Mouse (Mus musculus) CH12.LX (cell line): ENCODE measurements around the gene B4galnt3. TPM values are rescaled to one million over a fixed set of nuclear protein-coding genes. Genes with fewer than 3 reads are reported as not detected.

Source experiments
- DNase-seq: peaks from one replicate; pipeline ENCODE4 v3.0.0-alpha.2; 2013; ENCODE audit errors: extremely low read depth
- H3K27ac ChIP-seq: 2 replicates; pipeline ENCODE4 v1.5.1; 2012; ENCODE audit warnings: low read depth, mild to moderate bottlenecking, control low read depth, moderate library complexity; ENCODE audit not compliant: insufficient read depth
- H3K27me3 ChIP-seq: replicated peaks from 2 replicates; pipeline ENCODE3; 2012; ENCODE audit warnings: inconsistent platforms
- H3K36me3 ChIP-seq, 2 experiments: replicated peaks in 1 of 2; 2 replicates each; pipeline versions ENCODE3 to v1.6.1; 2012; ENCODE audit warnings: inconsistent platforms in 1 of 2, low read length in 1 of 2, mild to moderate bottlenecking in 1 of 2, mixed read lengths in 1 of 2, moderate library complexity in 1 of 2; ENCODE audit not compliant: control insufficient read depth in 1 of 2, insufficient read depth in 1 of 2
- H3K4me1 ChIP-seq, 2 experiments: 2 replicates each; pipeline ENCODE4 v1.6.1; 2012; ENCODE audit warnings: inconsistent platforms in 1 of 2, moderate library complexity in 1 of 2; ENCODE audit not compliant: insufficient read depth in 2 of 2, control insufficient read depth in 1 of 2
- H3K4me2 ChIP-seq: 2 replicates; pipeline ENCODE4 v1.6.1; 2012; ENCODE audit warnings: low read depth, mild to moderate bottlenecking, control low read depth; ENCODE audit not compliant: poor library complexity, insufficient read depth, severe bottlenecking
- H3K4me3 ChIP-seq, 3 experiments: fragments of 150-350 bp in 1 of 3; sonication (generic) in 1 of 3; replicated peaks in 1 of 3; 2 replicates each; pipeline versions ENCODE3 to v1.5.1; 2011 to 2012; ENCODE audit warnings: low read depth in 2 of 3, low read length in 2 of 3, mild to moderate bottlenecking in 2 of 3, moderate library complexity in 2 of 3, control low read depth in 1 of 3, improper control_type of control experiment in 1 of 3, inconsistent platforms in 1 of 3, mixed read lengths in 1 of 3; ENCODE audit not compliant: poor library complexity in 1 of 3
- H3K79me2 ChIP-seq: replicated peaks from 2 replicates; pipeline ENCODE4 v1.6.1; 2012; ENCODE audit warnings: mild to moderate bottlenecking, moderate library complexity; ENCODE audit not compliant: control insufficient read depth, poor library complexity, insufficient read depth, severe bottlenecking; ENCODE audit errors: extremely low read depth
- H3K9ac ChIP-seq: 2 replicates; pipeline ENCODE4 v1.6.1; 2012; ENCODE audit warnings: low read depth, mild to moderate bottlenecking, control low read depth, moderate library complexity; ENCODE audit not compliant: insufficient read depth
- H3K9me3 ChIP-seq: replicated peaks from 2 replicates; pipeline ENCODE3; 2012; ENCODE audit warnings: low read length, inconsistent platforms, mixed read lengths
- BHLHE40 ChIP-seq: IDR thresholded peaks from 2 replicates; pipeline ENCODE4 v1.6.1; 2011; ENCODE audit warnings: mild to moderate bottlenecking, low read depth, low read length, improper control_type of control experiment
- CHD1 ChIP-seq: IDR thresholded peaks from 2 replicates; pipeline ENCODE4 v1.6.1; 2012; ENCODE audit warnings: low read depth, low read length, improper control_type of control experiment, inconsistent platforms
- CHD2 ChIP-seq: IDR thresholded peaks from 2 replicates; pipeline ENCODE4 v1.6.1; 2011; ENCODE audit warnings: low read length, improper control_type of control experiment
- CTCF ChIP-seq, 2 experiments: IDR thresholded peaks in 1 of 2; conservative IDR thresholded peaks in 1 of 2; 2 replicates each; pipeline ENCODE4 v1.5.1; 2011 to 2012; ENCODE audit warnings: low read depth in 2 of 2, low read length in 2 of 2, improper control_type of control experiment in 1 of 2, inconsistent platforms in 1 of 2, mild to moderate bottlenecking in 1 of 2, moderate library complexity in 1 of 2
- E2F4 ChIP-seq: IDR thresholded peaks from 2 replicates; pipeline ENCODE4 v1.6.1; 2011; ENCODE audit warnings: low read depth, low read length, improper control_type of control experiment; ENCODE audit not compliant: insufficient replicate concordance
- ELF1 ChIP-seq: IDR thresholded peaks from 2 replicates; pipeline ENCODE4 v1.6.1; 2014; ENCODE audit warnings: low read depth, mild to moderate bottlenecking, inconsistent platforms, low read length, improper control_type of control experiment
- EP300 ChIP-seq: IDR thresholded peaks from 2 replicates; pipeline ENCODE4 v1.6.1; 2011; ENCODE audit warnings: low read length, improper control_type of control experiment
- ETS1 ChIP-seq: conservative IDR thresholded peaks from 2 replicates; pipeline ENCODE4 v1.6.1; 2012; ENCODE audit warnings: low read depth, mild to moderate bottlenecking, inconsistent platforms, low read length, improper control_type of control experiment, moderate library complexity
- GABPA ChIP-seq: IDR thresholded peaks from 2 replicates; pipeline ENCODE4 v1.6.1; 2012; ENCODE audit warnings: low read depth, low read length, improper control_type of control experiment, inconsistent platforms; ENCODE audit not compliant: insufficient replicate concordance
- HCFC1 ChIP-seq: IDR thresholded peaks from 2 replicates; pipeline ENCODE4 v1.6.1; 2012; ENCODE audit warnings: low read depth, mild to moderate bottlenecking, inconsistent platforms, low read length, improper control_type of control experiment
- IRF4 ChIP-seq: IDR thresholded peaks from 2 replicates; pipeline ENCODE4 v1.6.1; 2014; ENCODE audit warnings: low read depth, mild to moderate bottlenecking, inconsistent platforms, low read length, improper control_type of control experiment
- JUN ChIP-seq: IDR thresholded peaks from 2 replicates; pipeline ENCODE4 v1.6.1; 2011; ENCODE audit warnings: low read depth, mild to moderate bottlenecking, low read length, improper control_type of control experiment, moderate library complexity; ENCODE audit not compliant: insufficient read depth
- JUND ChIP-seq: conservative IDR thresholded peaks from 2 replicates; pipeline ENCODE4 v1.6.1; 2011; ENCODE audit warnings: low read depth, low read length, improper control_type of control experiment
- KAT2A ChIP-seq: IDR thresholded peaks from 2 replicates; pipeline ENCODE4 v1.6.1; 2012; ENCODE audit warnings: low read length, improper control_type of control experiment, inconsistent platforms; ENCODE audit not compliant: insufficient replicate concordance
- MAFK ChIP-seq: IDR thresholded peaks from 2 replicates; pipeline ENCODE4 v1.6.1; 2011; ENCODE audit warnings: low read length, improper control_type of control experiment; ENCODE audit not compliant: insufficient replicate concordance
- MAX ChIP-seq: IDR thresholded peaks from 2 replicates; pipeline ENCODE4 v1.6.1; 2011; ENCODE audit warnings: low read length, improper control_type of control experiment
- MAZ ChIP-seq: IDR thresholded peaks from 2 replicates; pipeline ENCODE4 v1.6.1; 2012; ENCODE audit warnings: low read depth, mild to moderate bottlenecking, inconsistent platforms, low read length, improper control_type of control experiment, moderate library complexity
- MEF2A ChIP-seq: IDR thresholded peaks from 2 replicates; pipeline ENCODE4 v1.6.1; 2014; ENCODE audit warnings: low read depth, mild to moderate bottlenecking, inconsistent platforms, low read length, improper control_type of control experiment, borderline replicate concordance
- MXI1 ChIP-seq: IDR thresholded peaks from 2 replicates; pipeline ENCODE4 v1.6.1; 2011; ENCODE audit warnings: mild to moderate bottlenecking, low read depth, low read length, improper control_type of control experiment
- MYC ChIP-seq: IDR thresholded peaks from 2 replicates; pipeline ENCODE4 v1.6.1; 2011; ENCODE audit warnings: low read depth, mild to moderate bottlenecking, improper control_type of control experiment, low read length
- NELFE ChIP-seq: IDR thresholded peaks from 2 replicates; pipeline ENCODE4 v1.6.1; 2011; ENCODE audit warnings: low read depth, low read length, improper control_type of control experiment
- NRF1 ChIP-seq: IDR thresholded peaks from 2 replicates; pipeline ENCODE4 v1.6.1; 2014; ENCODE audit warnings: low read depth, mild to moderate bottlenecking, inconsistent platforms, low read length, improper control_type of control experiment, moderate library complexity
- PAX5 ChIP-seq: IDR thresholded peaks from 2 replicates; pipeline ENCODE4 v1.6.1; 2012; ENCODE audit warnings: low read length, inconsistent platforms, mixed read lengths
- POLR2A ChIP-seq: IDR thresholded peaks from 2 replicates; pipeline ENCODE4 v1.6.1; 2011; ENCODE audit warnings: low read depth, mild to moderate bottlenecking, improper control_type of control experiment, low read length
- POLR2AphosphoS2 ChIP-seq: IDR thresholded peaks from 2 replicates; pipeline ENCODE4 v1.6.1; 2011; ENCODE audit warnings: low read depth, low read length, improper control_type of control experiment
- RAD21 ChIP-seq: IDR thresholded peaks from 2 replicates; pipeline ENCODE4 v1.6.1; 2011; ENCODE audit warnings: low read depth, mild to moderate bottlenecking, low read length, improper control_type of control experiment, moderate library complexity
- RCOR1 ChIP-seq: conservative IDR thresholded peaks from 2 replicates; pipeline ENCODE4 v1.6.1; 2012; ENCODE audit warnings: low read depth, mild to moderate bottlenecking, inconsistent platforms, low read length, improper control_type of control experiment
- SIN3A ChIP-seq: IDR thresholded peaks from 2 replicates; pipeline ENCODE4 v1.6.1; 2012; ENCODE audit warnings: low read length, improper control_type of control experiment, inconsistent platforms
- SMC3 ChIP-seq: IDR thresholded peaks from 2 replicates; pipeline ENCODE4 v1.6.1; 2011; ENCODE audit warnings: low read depth, low read length, improper control_type of control experiment
- TBP ChIP-seq: conservative IDR thresholded peaks from 2 replicates; pipeline ENCODE4 v1.6.1; 2011; ENCODE audit warnings: low read depth, low read length, improper control_type of control experiment
- TCF12 ChIP-seq: IDR thresholded peaks from 2 replicates; pipeline ENCODE4 v1.6.1; 2014; ENCODE audit warnings: low read depth, mild to moderate bottlenecking, inconsistent platforms, low read length, improper control_type of control experiment
- UBTF ChIP-seq: IDR thresholded peaks from 2 replicates; pipeline ENCODE4 v1.6.1; 2012; ENCODE audit warnings: low read depth, mild to moderate bottlenecking, inconsistent platforms, low read length, improper control_type of control experiment, moderate library complexity
- USF1 ChIP-seq: IDR thresholded peaks from 2 replicates; pipeline ENCODE4 v1.6.1; 2014; ENCODE audit warnings: low read depth, mild to moderate bottlenecking, inconsistent platforms, low read length, improper control_type of control experiment
- USF2 ChIP-seq: conservative IDR thresholded peaks from 2 replicates; pipeline ENCODE4 v1.6.1; 2011; ENCODE audit warnings: low read depth, low read length, improper control_type of control experiment
- ZC3H11A ChIP-seq: IDR thresholded peaks from 2 replicates; pipeline ENCODE4 v1.6.1; 2012; ENCODE audit warnings: low read depth, mild to moderate bottlenecking, inconsistent platforms, low read length, improper control_type of control experiment
- ZKSCAN1 ChIP-seq: IDR thresholded peaks from 2 replicates; pipeline ENCODE4 v1.6.1; 2012; ENCODE audit warnings: low read depth, inconsistent platforms, low read length, improper control_type of control experiment, borderline replicate concordance
- ZMIZ1 ChIP-seq: IDR thresholded peaks from 2 replicates; pipeline ENCODE4 v1.6.1; 2012; ENCODE audit warnings: low read depth, mild to moderate bottlenecking, inconsistent platforms, low read length, improper control_type of control experiment
- ZNF384 ChIP-seq: IDR thresholded peaks from 2 replicates; pipeline ENCODE4 v1.6.1; 2012; ENCODE audit warnings: low read depth, low read length, improper control_type of control experiment, inconsistent platforms
- dilution Hi-C: fragments of 300-500 bp; cut with MboI; formaldehyde crosslinking; loops from 2 replicates; pipeline ENCODE4 v1.14.3; 2020; ENCODE audit warnings: low sequenced_read_pairs; ENCODE audit not compliant: extremely low pct_unique_long_range_greater_than_20kb, extremely low pct_ligation_motif_present
- in situ Hi-C: fragments of 300-500 bp; cut with MboI; formaldehyde crosslinking; loops from 3 replicates; pipeline ENCODE4 v1.14.3; 2019; ENCODE audit warnings: low sequenced_read_pairs, low pct_ligation_motif_present, low pct_unique_long_range_greater_than_20kb, mixed read lengths
- polyA plus RNA-seq: library from polyadenylated mRNA; unstranded; fragments of >175 nt; gene quantifications from 2 replicates; pipeline ENCODE4 v1.2.1, GENCODE M21; 2012; ENCODE audit warnings: low read depth; ENCODE audit not compliant: insufficient read length
- total RNA-seq, 2 experiments: library from RNA; depleted of rRNA; stranded (reverse); fragments of 300-350 nt in 1 of 2; fragments of >200 nt in 1 of 2; gene quantifications; 2 replicates each; pipeline ENCODE4 v1.2.3; 2012 to 2014

Gene B4galnt3
- total and polyA plus RNA-seq, 3 experiments = 0.21 to 0.47 (median 0.44) TPM

DNA sequence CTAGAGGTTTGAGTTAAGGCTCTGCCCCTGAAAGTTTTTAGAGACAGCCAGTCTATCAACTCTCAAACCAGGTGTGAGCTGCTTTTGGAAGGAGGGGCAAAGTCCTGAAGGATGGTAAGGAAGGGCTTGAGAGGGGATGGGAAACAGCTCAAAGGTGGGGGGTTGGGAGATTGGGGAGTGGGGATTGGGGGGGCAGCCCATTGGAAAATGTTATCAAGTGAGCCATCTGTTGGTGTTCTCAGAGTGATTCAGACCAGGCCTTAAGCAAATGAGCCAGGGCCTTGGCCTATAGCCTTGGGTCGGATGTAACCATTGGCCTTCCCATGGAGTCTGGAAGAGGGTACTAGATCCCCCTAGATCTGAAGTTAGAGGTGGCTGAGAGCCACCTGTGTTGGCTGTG is 100.6 kb downstream of the B4galnt3 start:
- Histone ChIP-seq H3K4me3 (no peak overlapping the region), H3K9ac (peak overlapping the region; percentile 58), H3K79me2 (no peaks in the 10 kb centered on the region), H3K27me3 (no peaks in the 10 kb centered on the region), H3K4me2 (peak overlapping the region; percentile 89), H3K9me3 (no peaks in the 10 kb centered on the region), H3K27ac (peak overlapping the region; percentile 60; the same call in 1 of the 2 replicates), H3K36me3 (no peaks in the 10 kb centered on the region), H3K4me1 (peaks cover 31 to 67% of the 10 kb centered on the region in 2 experiments)
- in situ Hi-C loops (loop anchor here (10.0 kb wide), 3 partner anchors 279 to 709 kb away; no protein-coding TSS in a partner anchor), dilution Hi-C loops (no loop called here)
- peak; percentile 63 for TF ChIP-seq CHD2
- no peak for TF ChIP-seq USF2
- 0 out of 2 replicates have a peak, but pooled peaks have one; percentile 25 for TF ChIP-seq RCOR1
- no peak for TF ChIP-seq MAX
- no peak for TF ChIP-seq BHLHE40
- no peak for TF ChIP-seq USF1
- no peak for TF ChIP-seq ZC3H11A
- TF ChIP-seq PAX5 = no peak
- TF ChIP-seq JUND = no peak
- peak; percentile 46; the same call in 1 of the 2 replicates for TF ChIP-seq EP300
- TF ChIP-seq TCF12 = 0 out of 2 replicates have a peak, but pooled peaks have one; percentile 23
- TF ChIP-seq NELFE = no peak
- TF ChIP-seq POLR2AphosphoS2 = no peak
- TF ChIP-seq GABPA = no peak
- TF ChIP-seq MAZ = peak; percentile 65; the same call in 1 of the 2 replicates
- TF ChIP-seq ZKSCAN1 = no peak
- no peak; the same call in 1 of the 2 replicates for TF ChIP-seq TBP
- TF ChIP-seq ELF1 = no peak
- TF ChIP-seq IRF4 = peak; percentile 44; the same call in 1 of the 2 replicates
- TF ChIP-seq CTCF (conservative IDR thresholded peaks at IDR 0.05 in 1 of 2, IDR thresholded peaks at IDR 0.05 in 1 of 2; ENCODE audit: low read depth in 2 of 2, low read length in 2 of 2) = no peak
- TF ChIP-seq CHD1 = no peak
- 0 out of 2 replicates have a peak, but pooled peaks have one; percentile 22 for TF ChIP-seq ETS1
- TF ChIP-seq KAT2A = no peak
- TF ChIP-seq UBTF = no peak
- no peak for TF ChIP-seq SIN3A
- no peak for TF ChIP-seq MYC
- no peak for TF ChIP-seq RAD21
- no peak for TF ChIP-seq ZNF384
- no peak for TF ChIP-seq MEF2A
- no peak for TF ChIP-seq ZMIZ1
- TF ChIP-seq JUN = no peak
- no peak for TF ChIP-seq HCFC1
- TF ChIP-seq MAFK = no peak
- no peak for TF ChIP-seq MXI1
- TF ChIP-seq NRF1 = no peak
- no peak for TF ChIP-seq E2F4
- no peak; the same call in 1 of the 2 replicates for TF ChIP-seq SMC3
- TF ChIP-seq POLR2A = peak; percentile 46; the same call in 1 of the 2 replicates
- no peak for DNase-seq
